Mouse (Mus musculus) left cerebral cortex, postnatal 25 days (tissue): ENCODE data around the gene Fstl4. TPM values are rescaled to one million over a fixed set of nuclear protein-coding genes. Genes with fewer than 3 reads are reported as not detected.

ENCODE experiments used
- DNase-seq, 2 experiments: peaks; one replicate each; pipeline ENCODE4 v3.0.0; 2022; ENCODE audit warnings: low spot score in 2 of 2, mixed read lengths in 1 of 2
- intact Hi-C: fragments of 180-260 bp; cut with DNase I; formaldehyde crosslinking; loops from one replicate; pipeline ENCODE4 v1.15.1; 2025
- total RNA-seq, 2 experiments: library from RNA; stranded (reverse); gene quantifications; 2 replicates each; pipeline ENCODE4 v1.2.3; 2021

Fstl4 gene
- total RNA-seq, 2 experiments from 2014 or later = 43.2 to 43.8 TPM

DNA sequence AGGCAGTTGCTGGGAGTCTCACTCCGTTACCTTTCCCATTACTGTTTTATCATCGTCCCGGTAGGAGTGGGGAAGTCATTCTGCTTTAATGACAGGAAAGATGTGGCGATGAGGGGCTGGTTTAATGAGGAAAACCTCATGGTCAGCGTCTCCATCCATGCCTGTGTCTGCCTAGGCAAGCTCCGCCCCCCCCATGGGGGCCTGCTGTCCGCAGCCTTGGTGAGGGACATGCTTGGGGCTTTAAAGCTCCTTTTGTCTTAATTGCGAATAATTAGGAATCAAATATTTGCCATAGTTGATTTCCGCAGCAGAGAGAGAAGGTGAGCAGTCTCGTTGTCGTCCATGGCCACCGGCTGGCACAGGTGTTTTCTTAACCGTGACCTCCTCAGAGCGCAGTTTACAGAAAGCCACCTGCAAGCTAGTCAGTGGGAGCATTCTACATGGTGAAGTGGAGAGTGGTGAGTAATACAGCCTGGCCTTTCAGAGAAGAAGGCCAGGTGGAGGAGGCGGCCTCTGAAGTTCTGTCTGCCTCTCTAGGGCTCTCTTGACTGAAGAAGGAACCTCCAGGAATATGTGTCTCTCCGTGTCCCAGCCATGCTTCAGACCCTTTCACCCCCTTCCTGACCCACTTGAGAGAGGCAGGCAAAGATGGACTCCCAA, 232.1 kb downstream of the Fstl4 start:
- DNase-seq = no peak
- intact Hi-C loops = no loop called here

DNA sequence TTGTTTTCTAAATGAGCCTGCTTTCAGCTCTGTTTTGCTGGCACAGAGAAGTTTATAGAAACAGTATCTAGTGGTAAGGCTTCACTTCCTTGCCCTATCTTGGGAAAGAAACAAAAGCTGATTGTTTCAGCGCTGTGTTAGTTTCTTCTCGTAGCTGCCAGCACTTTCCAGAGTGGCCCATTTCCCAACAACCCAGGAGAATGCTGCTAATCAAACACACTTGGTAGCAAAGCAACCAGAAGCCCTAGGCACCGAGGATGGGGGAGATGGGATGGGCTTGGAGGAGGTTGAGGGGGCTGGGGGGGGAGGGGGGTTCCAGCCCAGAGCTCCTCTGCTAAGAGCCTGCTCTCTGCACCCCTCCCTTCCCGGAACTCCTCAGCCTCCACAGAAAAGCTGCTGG, 233.0 kb downstream of the Fstl4 start:
- intact Hi-C loops = no loop called here
- peak in 1 of 2 experiments; percentile 27 for DNase-seq

DNA sequence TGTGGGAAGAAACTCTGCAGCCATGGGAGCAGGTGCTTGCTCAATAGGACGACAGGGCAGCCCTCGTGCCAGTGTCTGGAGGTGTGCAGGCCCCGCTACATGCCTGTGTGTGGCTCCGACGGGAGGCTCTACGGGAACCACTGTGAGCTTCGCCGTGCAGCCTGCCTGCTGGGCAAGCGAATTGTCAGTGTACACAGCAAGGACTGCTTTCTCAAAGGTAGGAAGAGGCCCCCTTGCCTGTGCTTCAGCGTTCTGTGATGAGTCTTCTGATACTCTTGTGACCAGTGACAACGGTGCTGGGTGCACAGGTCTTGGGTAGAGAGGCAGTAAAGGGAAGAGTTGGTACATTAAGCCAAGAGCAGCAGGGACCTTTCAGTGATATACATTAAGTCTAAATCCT, 235.8 kb downstream of the Fstl4 start:
- intact Hi-C loops = no loop called here
- DNase-seq = no peak

DNA sequence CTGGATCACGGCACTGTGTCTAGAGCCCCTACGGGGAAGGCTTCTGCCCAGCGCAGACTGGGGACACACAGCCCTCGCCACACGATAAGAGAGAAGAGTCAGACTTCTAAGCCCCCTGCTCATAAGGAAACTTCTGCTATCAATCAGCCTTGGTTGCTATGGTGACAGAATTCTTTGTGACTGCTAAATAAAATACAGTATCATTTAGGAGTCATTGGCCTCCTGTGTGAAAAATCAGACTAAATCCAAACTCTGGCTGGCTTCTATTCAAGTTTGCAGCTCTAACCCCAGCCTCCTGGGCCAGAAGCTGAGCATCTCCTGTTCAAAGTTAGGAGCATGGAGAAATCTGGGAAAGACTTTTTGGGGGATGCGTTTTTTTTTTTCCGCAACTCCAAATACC, 238.9 kb downstream of the Fstl4 start:
- DNase-seq = no peak
- intact Hi-C loops = no loop called here

- no peak for DNase-seq
These were observed 239.4 kb downstream of the Fstl4 start for GRCm38 (mm10) chr11:53003811-53004210.

DNA sequence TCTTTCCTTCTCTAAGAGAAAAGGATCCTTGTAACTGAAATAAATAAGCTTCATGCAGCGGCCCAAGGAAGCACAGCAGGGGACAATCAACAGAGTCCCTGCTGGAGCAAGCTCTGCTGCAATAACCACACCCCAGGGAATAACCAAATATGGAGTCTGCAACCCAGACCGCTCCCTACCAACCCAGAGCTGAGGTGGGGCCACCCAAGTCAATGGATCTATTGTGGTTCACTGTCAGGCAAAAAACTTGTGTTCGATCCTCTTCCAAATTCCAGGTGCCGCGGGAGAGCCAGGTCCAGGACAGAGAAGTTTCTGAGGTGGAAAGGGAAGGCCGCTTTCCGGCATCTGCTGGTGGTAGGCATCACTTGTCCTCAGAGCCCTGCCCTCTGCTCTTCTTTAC, 245.2 kb downstream of the Fstl4 start:
- no peak for DNase-seq
- intact Hi-C loops = no loop called here

More at GRCm38 (mm10) chr11:53003811-53004210, 239.4 kb downstream of the Fstl4 start:
- intact Hi-C loops = no loop called here

DNA sequence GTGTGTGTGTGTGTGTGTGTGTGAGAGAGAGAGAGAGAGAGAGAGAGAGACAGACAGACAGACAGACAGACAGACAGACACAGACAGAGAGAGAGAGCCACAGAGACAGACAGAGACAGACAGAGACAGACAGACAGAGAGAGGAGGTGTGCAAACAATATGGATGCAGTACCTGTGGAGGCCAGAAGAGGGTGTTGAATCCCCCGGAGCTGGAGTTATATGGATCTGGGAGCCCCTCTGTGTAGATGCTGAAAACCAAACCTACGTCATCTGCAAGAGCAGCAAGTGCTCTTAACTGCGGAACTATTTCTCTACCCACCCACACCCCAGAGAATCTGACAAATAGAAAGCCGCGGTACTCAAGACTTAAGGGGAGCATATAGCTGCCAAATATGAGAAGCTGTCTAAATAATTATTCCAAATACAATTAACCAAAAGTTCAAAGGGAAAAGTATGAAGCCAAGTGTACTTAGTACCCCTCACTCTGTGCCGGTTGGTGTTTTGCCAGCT, 247.6 kb downstream of the Fstl4 start:
- DNase-seq = no peak
- intact Hi-C loops = no loop called here

DNA sequence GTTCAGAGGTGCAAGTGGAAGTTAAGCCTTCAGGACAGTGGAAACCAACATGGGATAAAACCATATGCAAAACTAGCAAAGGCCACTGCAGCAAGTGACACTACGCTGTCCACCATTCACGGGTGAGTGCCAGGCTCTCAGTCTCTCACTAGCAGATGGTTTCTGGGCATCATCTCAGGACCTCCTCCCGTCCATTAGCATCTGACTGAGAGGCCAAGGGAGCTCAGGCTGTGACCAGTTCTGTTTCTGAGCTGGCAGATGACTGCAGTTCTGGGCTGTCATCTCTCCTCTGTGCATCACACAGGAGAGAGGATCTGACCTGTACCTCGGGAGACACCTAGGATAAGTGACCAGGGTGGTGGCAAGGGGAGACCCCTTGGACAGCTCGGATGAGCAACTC, 249.5 kb downstream of the Fstl4 start:
- DNase-seq = no peak
- intact Hi-C loops = no loop called here

DNA sequence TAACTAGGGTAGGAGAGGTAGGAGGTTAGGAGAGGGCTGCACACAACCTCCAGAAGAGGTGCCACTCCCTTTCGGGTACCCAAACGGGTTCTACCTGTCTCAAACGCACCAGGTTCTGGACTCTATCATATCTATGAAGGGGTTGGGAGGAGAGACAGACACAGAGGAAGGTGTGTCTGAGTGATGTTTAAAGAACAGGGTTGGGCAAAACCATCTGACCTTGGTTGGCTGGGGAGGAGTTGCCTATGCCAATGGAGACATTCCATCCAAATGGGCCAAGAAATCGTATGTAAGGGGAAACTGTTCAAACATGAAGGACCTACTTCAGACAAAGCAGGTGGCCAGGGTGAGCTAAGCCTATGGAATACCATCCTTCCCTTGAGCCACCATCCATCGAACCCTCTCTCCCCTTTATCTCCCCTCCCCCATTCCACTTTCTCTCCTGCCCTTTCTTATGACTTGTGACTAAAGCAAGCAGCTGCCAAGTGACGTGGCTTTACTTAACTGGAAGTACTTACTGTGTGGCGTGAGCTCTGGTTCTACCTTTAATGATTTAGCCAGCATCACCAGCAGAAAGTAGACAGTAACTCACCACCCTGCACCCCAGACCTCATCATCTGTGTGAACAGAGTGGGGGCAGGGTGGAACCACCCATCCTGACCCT, 252.1 kb downstream of the Fstl4 start:
- no peak for DNase-seq
- intact Hi-C loops = no loop called here

- intact Hi-C loops = no loop called here
- no peak for DNase-seq
These were observed 255.1 kb downstream of the Fstl4 start for GRCm38 (mm10) chr11:53019509-53019908.

DNA sequence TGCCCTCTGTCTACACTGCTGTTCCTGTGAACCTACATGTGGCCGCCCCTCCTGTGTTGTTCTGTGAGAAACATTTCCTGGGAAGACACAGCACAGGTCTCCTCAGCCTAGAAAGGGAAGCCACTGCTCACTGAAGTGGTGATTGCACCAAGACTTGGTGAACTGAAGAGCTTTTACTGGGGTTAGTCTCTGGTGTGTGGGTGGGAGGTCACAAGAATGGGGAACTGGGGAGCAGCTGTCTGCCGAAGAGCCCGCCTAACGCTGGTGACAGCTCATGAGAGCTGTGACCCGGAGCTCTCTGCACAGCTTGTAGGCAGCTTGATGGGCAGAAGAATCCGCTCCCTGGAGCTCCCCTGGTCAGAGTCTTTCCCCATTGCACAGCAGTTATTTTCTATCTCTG, 260.0 kb downstream of the Fstl4 start:
- no peak for DNase-seq
- intact Hi-C loops = no loop called here

DNA sequence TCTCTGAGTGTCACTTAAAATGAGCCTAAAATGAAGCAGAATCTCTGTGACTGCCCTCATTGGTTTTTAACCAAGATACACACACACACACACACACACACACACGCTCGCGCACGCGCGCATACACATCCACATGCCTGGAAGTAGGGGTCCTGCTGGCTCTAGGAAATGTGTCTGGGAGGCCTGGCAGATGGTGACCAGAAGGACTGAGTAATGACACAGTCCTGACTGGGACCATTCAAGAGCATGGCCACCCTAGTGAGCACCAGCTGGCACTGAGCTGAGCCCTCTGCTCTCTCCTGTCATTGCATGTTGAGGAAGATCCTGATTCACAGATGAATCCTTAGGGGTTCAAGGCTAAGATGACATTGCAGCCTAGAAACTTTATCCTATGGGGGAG, 261.3 kb downstream of the Fstl4 start:
- DNase-seq = no peak
- intact Hi-C loops = no loop called here

DNA sequence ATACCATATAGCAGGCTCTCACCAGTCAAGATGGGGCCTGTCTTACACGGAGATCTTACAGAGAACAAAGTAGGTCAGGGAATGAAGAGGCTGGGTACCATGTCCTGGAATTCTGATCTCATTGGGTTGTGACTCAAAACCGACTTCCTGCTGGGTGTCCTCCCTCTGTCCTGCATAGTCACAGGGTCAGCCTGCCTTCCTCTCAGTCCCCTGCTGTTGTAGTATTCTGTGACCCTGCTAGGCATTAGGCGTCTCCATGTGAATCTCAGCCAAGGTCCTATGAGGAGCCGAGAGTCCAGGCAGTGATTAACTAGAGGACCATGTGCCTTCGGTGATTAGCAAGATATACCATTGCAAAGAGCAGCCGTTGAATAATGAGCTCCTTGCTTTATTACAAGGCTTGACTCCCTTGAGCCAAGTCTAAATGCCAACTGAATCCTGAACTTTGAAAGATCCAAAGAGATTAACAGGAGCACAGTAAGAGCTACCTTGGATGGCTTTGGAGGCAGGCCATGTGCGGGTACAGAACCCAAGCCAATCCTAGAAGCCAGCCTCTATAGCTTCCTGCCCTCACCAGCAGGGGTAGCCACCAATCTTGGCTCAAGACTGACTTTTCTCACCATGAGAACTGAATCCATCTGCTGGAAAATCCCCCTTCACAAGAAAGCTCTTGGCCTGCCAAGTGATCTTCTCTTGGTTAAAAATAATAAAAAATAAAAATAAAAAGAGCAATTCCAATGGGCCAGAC, 264.2 kb downstream of the Fstl4 start:
- no peak for DNase-seq
- intact Hi-C loops = no loop called here

DNA sequence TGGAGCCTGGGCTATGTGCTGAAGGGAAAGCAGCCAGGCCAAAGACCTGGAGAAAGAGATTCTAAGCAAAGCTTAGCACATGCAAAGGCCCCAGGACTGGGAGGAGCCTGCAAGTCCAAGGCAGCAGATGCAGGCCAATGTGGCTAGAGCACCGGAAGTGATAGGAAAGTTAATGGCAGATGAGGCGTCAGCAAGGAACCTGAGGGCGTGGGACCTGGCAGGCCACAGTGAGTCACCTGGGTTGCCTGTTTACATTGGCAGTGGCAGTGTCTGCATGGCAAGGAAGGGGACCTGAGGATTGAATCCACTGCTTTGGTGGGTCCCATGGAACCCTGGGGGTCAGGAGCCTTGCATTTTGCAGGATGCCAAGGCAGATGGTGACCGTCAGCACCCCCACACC, 267.3 kb downstream of the Fstl4 start:
- intact Hi-C loops = loop anchor here (1.0 to 5.0 kb wide), 3 partner anchors 265 to 610 kb away; no protein-coding TSS in a partner anchor
- no peak for DNase-seq

GRCm38 (mm10) chr11:53032336-53032735, 267.9 kb downstream of the Fstl4 start:
- intact Hi-C loops = loop anchor here (1.0 to 5.0 kb wide), 3 partner anchors 266 to 611 kb away; no protein-coding TSS in a partner anchor
- DNase-seq = peak; percentile 79

DNA sequence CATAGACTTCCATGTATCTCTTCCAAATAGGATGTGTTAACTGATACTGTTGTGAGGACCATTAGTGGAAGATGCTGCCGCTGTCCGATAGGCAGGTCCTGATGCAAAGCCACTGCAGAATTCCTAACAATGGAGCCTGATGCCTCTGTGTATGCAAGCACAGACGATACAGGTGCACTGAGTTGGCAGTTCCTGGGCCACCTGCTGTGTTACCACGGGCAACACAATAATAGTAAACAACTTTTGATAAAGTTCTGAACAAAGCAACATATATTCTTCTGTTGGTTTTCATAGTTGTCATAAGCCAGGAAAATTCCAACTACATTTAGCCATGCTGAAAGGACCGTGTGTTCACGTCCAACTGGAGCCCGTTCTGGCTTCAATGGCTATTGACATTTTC, 271.0 kb downstream of the Fstl4 start:
- DNase-seq = no peak
- intact Hi-C loops = no loop called here

GRCm38 (mm10) chr11:53046850-53047249, 282.4 kb downstream of the Fstl4 start:
- no peak for DNase-seq
- intact Hi-C loops = no loop called here

GRCm38 (mm10) chr11:53054151-53054550, 289.7 kb downstream of the Fstl4 start:
- DNase-seq = no peak
- intact Hi-C loops = no loop called here

DNA sequence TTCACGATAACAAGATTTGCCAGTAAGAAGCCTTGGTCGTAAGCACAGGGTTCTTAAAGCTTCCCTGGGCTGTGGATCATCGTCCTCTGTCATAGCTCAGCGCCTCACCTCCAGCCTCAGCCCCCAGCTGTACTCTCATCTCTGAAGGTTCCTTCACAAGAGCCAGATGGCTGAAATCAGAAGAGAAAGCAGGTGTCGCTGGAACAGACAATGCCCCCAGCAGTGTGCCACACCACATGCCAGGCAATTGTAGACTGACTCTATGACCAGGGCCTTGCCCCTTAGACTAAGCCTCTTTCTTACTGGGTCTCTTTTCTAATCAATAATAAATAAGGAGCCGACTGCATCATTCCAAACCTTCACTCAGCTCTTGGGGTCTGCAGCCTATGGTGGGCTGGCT, 291.5 kb downstream of the Fstl4 start:
- intact Hi-C loops = no loop called here
- DNase-seq = no peak

DNA sequence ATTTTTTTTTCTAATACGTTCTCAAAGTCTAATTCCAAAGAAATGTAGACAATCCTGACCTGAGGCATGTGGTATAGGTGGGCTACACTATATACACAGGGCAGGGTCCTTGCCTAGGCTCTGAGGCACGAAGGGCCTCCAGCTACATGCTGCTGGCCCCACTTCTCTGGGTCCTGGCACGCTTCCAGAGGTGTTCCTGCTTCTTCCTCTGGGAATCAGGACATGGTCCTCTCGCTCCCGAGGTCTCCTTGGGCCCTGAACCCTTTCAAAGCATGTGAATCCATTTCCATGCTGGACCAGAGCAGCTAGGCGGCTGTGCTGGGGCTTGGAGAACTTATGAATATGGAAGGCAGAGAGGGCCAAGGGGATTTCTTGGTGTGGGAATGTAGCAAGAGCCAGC, 292.3 kb downstream of the Fstl4 start:
- DNase-seq = no peak
- intact Hi-C loops = no loop called here
